Mouse (Mus musculus): ENCODE data around the gene Ddx19b. TPM values are rescaled to one million over a fixed set of nuclear protein-coding genes. Genes with fewer than 3 reads are reported as not detected.
"Not testable (repeated sequence)": the region's sequence is repeated elsewhere in the genome, so short reads cannot be mapped to it uniquely, and the experiment has no call there.

The Ddx19b gene
- 10 to 100 TPM; 11.8 to 13.1 TPM for total RNA-seq (2021)

- no peak for DNase-seq
Observed at GRCm38 (mm10) chr8:111031572-111031971, at the start of gene Ddx19b. Ddx19b (minus strand) TSS chr8:111031751.

GRCm38 (mm10) chr8:111079861-111080271 is 48.3 kb upstream of the Ddx19b start:
- peak; percentile 40 for DNase-seq

DNA sequence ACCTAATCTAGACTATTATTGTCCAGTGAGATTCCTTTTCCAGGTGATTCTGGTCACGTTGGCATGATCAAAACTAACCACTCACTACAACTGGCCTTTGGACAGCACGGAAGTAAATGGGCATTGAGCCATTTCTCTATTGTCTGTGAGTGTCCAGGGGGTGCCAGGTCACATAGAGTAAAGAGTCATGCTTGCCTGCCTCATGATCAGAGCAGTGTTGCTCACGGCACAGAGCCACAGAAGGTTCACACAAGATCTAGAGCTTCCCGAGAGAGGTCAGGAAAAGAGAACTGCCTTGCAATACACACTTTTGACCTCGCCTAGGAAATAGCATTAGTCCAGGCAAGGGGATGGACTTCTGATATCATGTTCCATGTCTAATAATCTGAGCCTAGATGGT is 47.9 kb upstream of the Ddx19b start:
- no peak for DNase-seq

DNA sequence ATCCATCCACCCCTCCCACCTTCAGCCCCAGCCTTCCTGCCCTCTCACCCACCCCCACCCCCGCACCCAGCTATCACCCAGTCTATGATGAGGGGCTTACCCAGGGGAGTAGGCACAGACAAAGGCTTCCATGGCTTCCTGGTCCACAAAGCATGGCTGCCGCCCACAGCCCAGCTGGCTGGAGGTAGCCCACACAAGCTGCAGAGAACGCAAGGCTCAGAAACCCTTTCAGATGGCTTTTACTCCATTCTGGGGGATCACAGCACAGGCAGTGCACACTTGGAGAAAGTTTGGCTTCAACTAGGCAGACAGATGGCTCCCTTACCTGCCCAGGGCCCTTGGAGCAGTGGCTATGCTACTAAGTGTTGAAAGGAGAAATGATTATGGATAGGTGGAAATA is 44.4 kb upstream of the Ddx19b start:
- no peak for DNase-seq

DNA sequence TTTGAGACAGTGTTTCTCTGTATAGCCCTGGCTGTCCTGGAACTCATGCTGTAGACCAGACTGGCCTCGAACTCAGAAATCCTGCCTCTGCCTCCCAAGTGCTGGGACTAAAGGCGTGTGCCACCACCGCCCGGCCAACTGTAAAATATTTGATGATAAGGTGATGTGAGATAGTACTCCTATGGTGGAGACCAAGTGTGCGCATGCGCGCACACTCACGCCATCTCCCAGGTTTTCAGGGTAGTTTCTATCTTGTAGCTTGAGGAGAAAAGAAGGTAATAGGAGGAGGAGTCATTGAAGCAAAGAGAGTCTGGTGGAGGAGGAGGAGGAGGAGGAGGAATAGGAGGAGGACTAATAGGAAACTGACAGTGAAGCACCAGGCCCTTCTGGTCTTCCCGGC is 37.1 kb upstream of the Ddx19b start:
- DNase-seq = not testable (repeated sequence)

GRCm38 (mm10) chr8:111067439-111067838 is 35.9 kb upstream of the Ddx19b start:
- no peak for DNase-seq

- no peak for DNase-seq
Observed at GRCm38 (mm10) chr8:111066308-111066707, 34.8 kb upstream of the Ddx19b start.

- DNase-seq = no peak
Observed at GRCm38 (mm10) chr8:111062893-111063292, 31.3 kb upstream of the Ddx19b start.

DNA sequence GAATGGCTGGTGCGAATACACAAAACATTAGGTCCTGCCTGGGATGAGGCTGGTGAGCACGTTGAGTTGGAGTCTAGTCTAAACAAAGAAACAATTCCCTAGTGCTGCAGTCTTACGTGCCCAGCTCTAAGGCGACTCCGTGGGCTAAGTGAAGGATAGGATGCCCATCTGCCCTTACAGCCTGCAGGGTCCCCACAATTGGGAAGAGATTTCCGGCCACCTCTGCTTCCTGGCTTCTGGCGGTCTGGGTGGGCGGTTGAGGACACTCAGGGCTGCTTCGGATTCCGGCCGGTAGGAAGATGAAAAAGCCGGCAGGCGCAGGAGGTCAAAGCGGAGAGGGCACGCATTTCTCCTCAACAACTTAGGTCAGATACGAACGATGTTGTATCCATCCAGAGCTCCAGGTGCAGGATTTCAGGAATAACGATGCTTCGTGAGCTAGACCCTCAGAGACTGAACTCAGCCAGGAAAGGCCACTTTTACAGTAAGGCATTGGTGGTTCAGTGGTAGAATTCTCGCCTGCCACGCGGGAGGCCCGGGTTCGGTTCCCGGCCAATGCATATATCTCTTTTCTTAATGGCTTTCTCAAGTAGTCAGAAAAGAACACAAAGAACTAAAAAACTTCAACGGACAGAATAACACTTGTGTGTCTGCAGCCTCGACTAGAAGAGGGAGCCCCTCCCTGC is 30.7 kb upstream of the Ddx19b start:
- peak; percentile 90 for DNase-seq

DNA sequence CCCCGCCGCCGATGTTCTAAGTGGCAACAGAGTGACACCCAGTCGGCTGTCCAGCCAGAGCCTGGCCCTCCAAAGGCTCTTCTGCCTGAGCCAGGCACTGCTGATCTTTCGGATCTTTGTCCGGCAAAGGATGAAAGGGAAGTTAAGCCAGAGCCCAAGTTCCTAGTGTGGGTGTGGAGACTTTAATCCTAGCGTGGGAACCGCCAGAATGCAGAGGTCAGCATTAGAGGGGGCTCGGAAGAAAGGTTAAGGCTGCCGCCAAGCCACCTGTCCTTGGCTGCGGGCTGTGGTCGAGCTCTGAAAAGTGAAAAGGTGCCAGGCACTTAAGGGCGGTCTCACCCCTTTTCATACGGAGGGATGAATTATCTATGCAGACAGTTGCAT is 30.1 kb upstream of the Ddx19b start:
- no peak for DNase-seq

DNA sequence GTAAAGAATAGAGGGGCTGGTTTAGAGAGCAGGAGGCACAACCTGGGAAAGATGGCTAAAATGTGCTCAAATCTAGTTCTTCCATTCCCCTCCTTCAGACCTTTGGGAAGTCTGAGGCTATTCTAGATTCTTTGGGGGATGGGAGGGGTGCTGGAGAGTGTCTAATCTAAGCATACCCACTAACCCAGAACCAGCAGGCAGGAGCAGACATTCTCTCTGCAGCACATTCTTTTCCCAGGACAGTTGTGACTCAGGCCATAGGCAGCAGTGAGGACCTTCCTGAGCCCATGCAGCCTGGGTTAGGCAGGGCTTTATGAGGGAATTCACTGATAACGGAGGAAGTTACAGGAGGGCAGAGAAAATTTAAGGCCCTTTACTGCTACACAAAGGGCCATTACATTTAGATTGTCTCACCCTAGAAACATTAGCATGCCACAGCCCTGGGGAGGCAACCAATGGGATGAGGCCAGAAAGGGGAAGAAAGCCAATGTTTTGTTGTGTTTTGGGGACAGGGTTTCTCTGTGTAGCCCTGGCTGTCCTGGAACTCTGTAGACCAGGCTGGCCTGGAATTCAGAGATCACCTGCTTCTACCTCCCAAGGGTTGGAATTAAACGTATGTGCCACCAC is 27.5 kb upstream of the Ddx19b start:
- DNase-seq = no peak

DNA sequence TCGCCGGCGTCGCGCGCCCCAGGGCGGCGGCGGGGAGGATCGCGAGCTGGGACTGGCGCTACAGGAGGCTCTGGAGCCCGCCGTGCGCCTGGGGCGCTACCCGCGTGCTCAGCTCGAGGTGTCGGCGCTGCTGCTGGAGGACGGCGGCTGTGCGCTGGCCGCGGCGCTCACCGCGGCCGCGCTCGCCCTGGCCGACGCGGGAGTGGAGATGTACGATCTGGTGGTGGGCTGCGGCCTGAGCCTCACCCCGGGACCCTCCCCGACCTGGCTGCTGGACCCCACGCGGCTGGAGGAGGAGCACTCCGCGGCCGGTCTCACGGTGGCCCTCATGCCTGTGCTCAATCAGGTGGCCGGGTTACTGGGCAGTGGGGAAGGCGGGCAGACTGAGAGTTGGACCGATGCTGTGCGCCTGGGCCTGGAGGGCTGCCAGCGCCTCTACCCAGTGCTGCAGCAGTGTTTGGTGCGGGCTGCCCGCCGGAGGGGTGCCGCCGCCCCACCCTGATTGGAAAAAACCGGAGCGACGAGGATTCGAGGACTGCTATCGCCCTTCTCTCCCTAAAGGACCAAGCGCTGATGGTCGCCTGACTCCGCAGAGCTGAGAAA is 25.2 kb upstream of the Ddx19b start:
- DNase-seq = peak; percentile 53

DNA sequence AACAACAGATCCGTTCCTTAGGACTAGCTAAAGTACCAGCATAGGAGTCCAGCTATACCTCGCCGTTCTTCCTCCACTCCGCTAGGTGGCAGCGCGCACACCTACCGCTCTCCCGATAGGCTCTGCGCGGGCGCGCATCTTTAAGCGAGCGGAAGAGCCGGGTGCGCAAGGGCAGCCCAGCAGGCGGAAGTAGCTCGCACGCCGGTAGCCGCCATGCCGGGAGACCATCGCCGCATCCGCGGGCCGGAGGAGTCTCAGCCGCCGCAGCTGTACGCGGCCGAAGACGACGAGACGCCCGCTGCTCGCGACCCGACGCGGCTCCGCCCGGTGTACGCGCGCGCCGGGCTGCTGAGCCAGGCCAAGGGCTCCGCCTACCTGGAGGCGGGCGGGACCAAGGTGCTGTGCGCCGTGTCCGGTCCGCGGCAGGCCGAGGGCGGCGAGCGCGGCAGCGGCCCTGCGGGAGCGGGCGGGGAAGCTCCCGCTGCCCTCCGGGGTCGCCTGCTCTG is 24.7 kb upstream of the Ddx19b start, which contains the start of gene Exosc6:
Gene Exosc6 (plus strand): TSS at position 182 of the 506 bp plus-strand sequence.
- peak; percentile 92 for DNase-seq

- DNase-seq = no peak
Observed at GRCm38 (mm10) chr8:111055661-111056060, 24.1 kb upstream of the Ddx19b start.

- no peak for DNase-seq
Observed at GRCm38 (mm10) chr8:111055031-111055634, 23.6 kb upstream of the Ddx19b start.

GRCm38 (mm10) chr8:111053827-111054518 is 22.4 kb upstream of the Ddx19b start:
- peak; percentile 29 for DNase-seq

DNA sequence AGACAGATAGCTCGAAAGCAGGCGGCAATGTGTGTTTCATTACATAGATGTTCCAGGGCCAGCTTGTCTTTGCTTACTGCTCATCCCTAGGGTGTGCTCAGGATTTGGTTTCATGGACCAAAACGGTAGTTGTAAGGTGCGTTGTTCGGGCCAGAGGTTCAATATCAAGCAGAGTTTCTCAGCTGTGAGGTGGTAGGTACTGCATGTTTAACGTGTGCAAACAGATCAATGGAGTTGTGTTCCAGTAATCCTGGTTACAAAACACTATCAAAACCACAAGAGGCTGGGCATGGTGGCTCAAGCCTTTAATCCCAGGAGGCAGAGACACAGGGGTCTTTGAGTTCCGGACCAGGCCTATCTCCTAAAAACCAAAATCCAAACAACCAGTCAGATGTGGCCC is 17.6 kb upstream of the Ddx19b start:
- DNase-seq = no peak

- DNase-seq = no peak
Observed at GRCm38 (mm10) chr8:111048694-111049093, 17.1 kb upstream of the Ddx19b start.

DNA sequence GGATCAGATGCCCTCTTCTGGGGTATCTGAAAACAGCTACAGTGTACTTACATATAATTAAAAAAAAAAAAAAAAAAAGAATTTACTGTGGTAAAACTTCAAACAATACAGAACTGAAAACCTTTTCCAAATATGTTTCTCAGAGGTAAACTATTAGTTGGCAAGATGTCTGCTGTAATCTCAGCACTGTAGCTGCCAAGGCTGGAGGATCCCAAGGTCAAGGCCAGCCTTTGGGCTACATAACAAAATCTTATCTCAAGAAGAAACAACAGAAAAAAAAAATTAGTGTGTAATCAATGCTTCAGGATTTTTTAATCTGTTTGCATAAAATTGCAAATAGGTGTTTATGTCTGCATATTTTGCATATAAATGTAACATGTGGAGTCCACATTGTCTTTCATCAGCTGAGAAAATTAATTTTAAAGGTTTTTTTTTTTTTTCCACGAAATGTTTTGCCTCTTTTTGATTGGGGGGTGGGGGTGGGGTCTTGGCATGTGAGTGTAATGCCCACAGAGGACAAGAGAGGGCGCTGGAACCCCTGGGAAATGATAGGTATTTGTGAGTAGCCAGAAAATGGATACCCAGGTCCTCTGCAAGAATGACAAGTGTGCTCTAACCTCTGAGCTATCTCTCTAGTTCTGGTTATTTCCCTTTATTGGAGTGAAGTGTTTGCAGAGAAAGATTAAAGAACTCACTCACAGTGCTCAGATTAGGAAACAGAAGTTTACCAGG is 12.6 kb upstream of the Ddx19b start:
- DNase-seq = no peak

DNA sequence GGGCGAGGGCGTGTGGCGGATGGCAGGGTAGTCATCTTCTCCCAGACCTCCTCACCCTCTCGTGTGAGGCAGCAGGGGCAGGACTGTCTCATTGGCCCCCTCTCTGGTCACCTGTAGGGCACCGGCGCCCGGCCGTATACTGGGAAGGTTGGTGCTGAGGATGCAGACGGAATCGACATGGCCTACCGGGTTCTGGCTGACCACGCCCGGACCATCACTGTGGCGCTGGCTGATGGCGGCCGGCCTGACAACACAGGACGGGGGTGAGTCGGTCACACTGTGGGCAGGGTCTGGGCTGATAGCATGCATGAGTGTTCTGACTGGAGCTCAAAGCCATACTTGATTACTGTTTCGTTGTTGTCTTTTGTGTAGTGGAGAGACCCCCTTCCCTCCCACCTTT is 11.0 kb upstream of the Ddx19b start:
- DNase-seq = no peak

DNA sequence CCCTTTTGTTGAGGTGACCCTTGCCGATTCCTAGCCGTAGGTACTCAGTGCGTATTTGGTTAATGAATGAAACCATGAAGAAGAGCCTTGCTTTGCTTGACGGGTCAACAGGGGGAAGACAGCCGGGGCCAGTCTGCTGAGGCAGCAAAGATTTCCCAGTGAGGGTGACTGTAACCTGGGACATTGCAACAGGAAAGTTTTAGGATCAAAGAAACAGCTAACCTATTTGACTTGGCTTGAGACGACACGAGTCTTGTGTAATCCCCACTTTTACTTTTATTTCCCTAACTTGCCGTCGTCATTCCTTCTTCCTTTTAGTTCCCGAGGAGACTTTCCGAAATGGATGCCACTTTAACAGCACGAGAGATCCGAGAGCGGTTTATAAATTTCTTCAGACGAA is 5.0 kb upstream of the Ddx19b start:
- DNase-seq = no peak

GRCm38 (mm10) chr8:111034276-111034675 is 2.7 kb upstream of the Ddx19b start:
- DNase-seq = peak; percentile 30
